Mouse (Mus musculus) hindbrain, embryonic 16.5 days (tissue): ENCODE measurements around the gene Col1a1. TPM values are rescaled to one million over a fixed set of nuclear protein-coding genes. Genes with fewer than 3 reads are reported as not detected.

ENCODE experiments used
- ATAC-seq: fragments of 200-750 bp; cut with Nextera tagmentation; 2 replicates; pipeline ENCODE4 v1.8.0; 2017; ENCODE audit warnings: moderate TSS enrichment, moderate library complexity
- H3K27ac ChIP-seq: fragments of 300-500 bp; sonication (generic); 2 replicates; pipeline ENCODE4 v1.5.1; 2014; ENCODE audit warnings: low read depth, mild to moderate bottlenecking, control low read depth, low read length, moderate library complexity
- H3K27me3 ChIP-seq: fragments of 300-500 bp; sonication (generic); replicated peaks from 2 replicates; pipeline ENCODE4 v1.6.1; 2014; ENCODE audit warnings: low read length; ENCODE audit not compliant: control insufficient read depth, insufficient read depth
- H3K36me3 ChIP-seq: fragments of 300-500 bp; sonication (generic); 2 replicates; pipeline ENCODE4 v1.6.1; 2014; ENCODE audit warnings: mild to moderate bottlenecking, low read length, moderate library complexity, mixed read lengths; ENCODE audit not compliant: control insufficient read depth, insufficient read depth
- H3K4me1 ChIP-seq: fragments of 300-500 bp; sonication (generic); 2 replicates; pipeline ENCODE4 v1.6.1; 2014; ENCODE audit warnings: low read depth, low read length; ENCODE audit not compliant: control insufficient read depth, insufficient read depth
- H3K4me2 ChIP-seq: fragments of 300-500 bp; sonication (generic); 2 replicates; pipeline ENCODE4 v1.6.1; 2014; ENCODE audit warnings: mild to moderate bottlenecking, low read length, control low read depth, moderate library complexity
- H3K4me3 ChIP-seq: fragments of 300-500 bp; sonication (generic); 2 replicates; pipeline ENCODE4 v1.5.1; 2014; ENCODE audit warnings: mild to moderate bottlenecking, low read length, control low read depth, moderate library complexity
- H3K9ac ChIP-seq: fragments of 300-500 bp; sonication (generic); 2 replicates; pipeline ENCODE4 v1.6.1; 2014; ENCODE audit warnings: low read depth, mild to moderate bottlenecking, control low read depth, low read length, moderate library complexity
- H3K9me3 ChIP-seq: fragments of 300-500 bp; sonication (generic); 2 replicates; pipeline ENCODE4 v1.6.1; 2014; ENCODE audit warnings: mild to moderate bottlenecking, low read length, moderate library complexity; ENCODE audit not compliant: control insufficient read depth
- WGBS: fragments of 180-500 bp; shearing (Covaris S2); extraction: QIAGEN DNeasy Blood & Tissue Kit; methylation state at CpG from one replicate; pipeline ENCODE4 v1.1.7; 2014; 5-methylcytosine and 5-hydroxymethylcytosine counted together
- polyA plus RNA-seq: library from polyadenylated mRNA; unstranded; fragments of >200 nt; fragmentation: Nextera tagmentation; extraction: Ambion mirVana; gene quantifications from 2 replicates; pipeline ENCODE4 v1.2.1, GENCODE M21; 2015

Gene Col1a1
- polyA plus RNA-seq, 1 experiment from 2014 or later = 105 TPM

- 30% methylated on average over 9 of the region's 9 CpGs for WGBS
- Histone ChIP-seq H3K4me3 (peak overlapping the region; percentile 23), H3K27ac (peak overlapping the region; percentile 82), H3K9me3 (no peaks in the 10 kb centered on the region), H3K4me1 (peaks cover 10% of the 10 kb centered on the region), H3K9ac (peak overlapping the region; percentile 53), H3K4me2 (peak overlapping the region; percentile 58), H3K27me3 (no peaks in the 10 kb centered on the region), H3K36me3 (no peaks in the 10 kb centered on the region)
- peak; percentile 40 for ATAC-seq
Measured at GRCm38 (mm10) chr11:94978178-94978915, 42.3 kb downstream of the Col1a1 start.

- H3K4me2 ChIP-seq = peak overlapping the region; percentile 58
- no peaks in the 10 kb centered on the region for H3K9me3 ChIP-seq
- peak overlapping the region; percentile 30 for H3K4me3 ChIP-seq
- no peaks in the 10 kb centered on the region for H3K36me3 ChIP-seq
- H3K27ac ChIP-seq = peak overlapping the region; percentile 82
- H3K27me3 ChIP-seq = no peaks in the 10 kb centered on the region
- ATAC-seq = peak; percentile 96
- H3K4me1 ChIP-seq = peaks cover 10% of the 10 kb centered on the region
- H3K9ac ChIP-seq = peak overlapping the region; percentile 53
- 0% methylated on average over 20 of the region's 20 CpGs for WGBS
Measured at GRCm38 (mm10) chr11:94978947-94979346, 42.9 kb downstream of the Col1a1 start.

- Histone ChIP-seq H3K36me3 (no peaks in the 10 kb centered on the region), H3K4me2 (peak overlapping the region; percentile 58), H3K27ac (peak overlapping the region; percentile 72), H3K9ac (peak overlapping the region; percentile 52), H3K9me3 (no peaks in the 10 kb centered on the region), H3K27me3 (no peaks in the 10 kb centered on the region), H3K4me1 (peaks cover 10% of the 10 kb centered on the region), H3K4me3 (peak overlapping the region; percentile 30)
- peak; percentile 6; the same call in 1 of the 2 replicates for ATAC-seq
- 76% methylated on average over 11 of the region's 11 CpGs for WGBS
Measured at GRCm38 (mm10) chr11:94979462-94980179, 43.6 kb downstream of the Col1a1 start.

- Histone ChIP-seq H3K9ac (no peak overlapping the region), H3K27me3 (no peaks in the 10 kb centered on the region), H3K4me2 (no peak overlapping the region), H3K36me3 (no peaks in the 10 kb centered on the region), H3K4me3 (no peak overlapping the region), H3K9me3 (no peaks in the 10 kb centered on the region), H3K4me1 (peaks cover 13% of the 10 kb centered on the region), H3K27ac (no peak overlapping the region)
- no peak for ATAC-seq
- WGBS = 55% methylated on average over 1 of the region's 1 CpGs
Measured at GRCm38 (mm10) chr11:94985140-94985539, 49.1 kb downstream of the Col1a1 start.

- H3K36me3 ChIP-seq = no peaks in the 10 kb centered on the region
- no peak for ATAC-seq
- H3K9me3 ChIP-seq = no peaks in the 10 kb centered on the region
- WGBS = 77% methylated on average over 5 of the region's 5 CpGs
- peaks cover 18% of the 10 kb centered on the region for H3K4me1 ChIP-seq
- H3K4me2 ChIP-seq = no peak overlapping the region
- no peaks in the 10 kb centered on the region for H3K27me3 ChIP-seq
- no peak overlapping the region for H3K27ac ChIP-seq
- H3K9ac ChIP-seq = no peak overlapping the region
- no peak overlapping the region for H3K4me3 ChIP-seq
Measured at GRCm38 (mm10) chr11:94985822-94986221, 49.8 kb downstream of the Col1a1 start.

GRCm38 (mm10) chr11:94986435-94986834 is 50.4 kb downstream of the Col1a1 start:
- H3K27me3 ChIP-seq = no peaks in the 10 kb centered on the region
- peaks cover 18% of the 10 kb centered on the region for H3K4me1 ChIP-seq
- no peak overlapping the region for H3K4me2 ChIP-seq
- no peak overlapping the region for H3K4me3 ChIP-seq
- no peak overlapping the region for H3K9ac ChIP-seq
- H3K36me3 ChIP-seq = no peaks in the 10 kb centered on the region
- 78% methylated on average over 2 of the region's 2 CpGs for WGBS
- no peak for ATAC-seq
- H3K27ac ChIP-seq = no peak overlapping the region
- H3K9me3 ChIP-seq = no peaks in the 10 kb centered on the region

- no peaks in the 10 kb centered on the region for H3K9me3 ChIP-seq
- H3K4me1 ChIP-seq = peaks cover 18% of the 10 kb centered on the region
- no peaks in the 10 kb centered on the region for H3K36me3 ChIP-seq
- WGBS = 57% methylated on average over 6 of the region's 6 CpGs
- no peak overlapping the region for H3K9ac ChIP-seq
- no peak for ATAC-seq
- no peaks in the 10 kb centered on the region for H3K27me3 ChIP-seq
- no peak overlapping the region for H3K27ac ChIP-seq
- no peak overlapping the region for H3K4me3 ChIP-seq
- no peak overlapping the region for H3K4me2 ChIP-seq
Measured at GRCm38 (mm10) chr11:94987341-94987740, 51.3 kb downstream of the Col1a1 start.

GRCm38 (mm10) chr11:94987851-94988250 is 51.8 kb downstream of the Col1a1 start:
- Histone ChIP-seq H3K9ac (no peak overlapping the region), H3K36me3 (no peaks in the 10 kb centered on the region), H3K9me3 (no peaks in the 10 kb centered on the region), H3K27me3 (no peaks in the 10 kb centered on the region), H3K27ac (no peak overlapping the region), H3K4me2 (no peak overlapping the region), H3K4me3 (no peak overlapping the region), H3K4me1 (peaks cover 18% of the 10 kb centered on the region)
- ATAC-seq = no peak
- 86% methylated on average over 8 of the region's 8 CpGs for WGBS

GRCm38 (mm10) chr11:94988780-94989561 is 52.9 kb downstream of the Col1a1 start:
- Histone ChIP-seq H3K9me3 (no peaks in the 10 kb centered on the region), H3K4me2 (peak overlapping the region; percentile 96), H3K4me3 (peak overlapping the region; percentile 68), H3K27ac (peak overlapping the region; percentile 95), H3K36me3 (no peaks in the 10 kb centered on the region), H3K4me1 (peaks cover 29% of the 10 kb centered on the region), H3K9ac (peak overlapping the region; percentile 78), H3K27me3 (no peaks in the 10 kb centered on the region)
- 16% methylated on average over 10 of the region's 10 CpGs for WGBS
- ATAC-seq = no peak
